Mouse (Mus musculus): ENCODE measurements around the gene Fry. TPM values are rescaled to one million over a fixed set of nuclear protein-coding genes. Genes with fewer than 3 reads are reported as not detected.

Fry gene
- polyA plus RNA-seq, 1 experiment from 2014 or later: 32.5 TPM

DNA sequence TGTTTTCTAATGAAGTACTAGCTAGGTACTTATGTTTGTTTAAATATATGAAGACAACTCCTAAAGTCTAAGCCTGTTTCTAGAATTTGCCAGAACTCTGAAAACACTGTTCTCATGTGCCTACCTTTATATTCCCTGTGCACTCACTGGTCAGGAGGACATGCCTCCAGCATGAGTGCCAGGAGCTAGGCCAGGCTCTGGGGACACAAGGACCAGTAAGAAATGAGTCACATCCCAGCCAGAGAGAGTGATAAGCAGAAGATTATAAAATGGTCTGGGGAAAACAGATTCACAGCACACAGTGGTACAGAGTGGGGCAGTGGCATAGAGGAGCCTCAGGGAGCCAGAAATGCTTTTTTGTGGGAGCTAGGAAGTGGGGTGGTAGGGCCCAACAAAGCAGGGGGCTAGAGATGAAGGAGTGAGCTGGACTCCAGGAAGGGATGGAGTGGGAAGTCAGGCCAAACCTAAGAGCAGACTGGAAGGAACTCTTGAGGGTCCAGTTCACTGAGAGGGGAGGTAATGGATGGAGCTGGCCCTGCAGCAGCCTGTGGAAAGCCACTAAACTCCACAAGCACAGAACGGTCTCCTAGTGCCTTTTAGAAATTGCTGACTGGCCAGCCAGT lies 62.7 kb downstream of the Fry start:
- no peak overlapping the region for H3K27ac ChIP-seq (ENCODE audit: low read depth, low read length)
- H3K27me3 ChIP-seq (ENCODE audit: control insufficient read depth, insufficient read depth, low read length): no peaks in the 10 kb centered on the region
- H3K9me3 ChIP-seq (replicated peaks; ENCODE audit: control insufficient read depth, low read length): 0 out of 2 replicates have a peak, but pooled peaks cover 4% of the 10 kb centered on the region
- no peak overlapping the region for H3K9ac ChIP-seq (ENCODE audit: low read depth, low read length)
- 79% methylated on average over 1 of the region's 1 CpGs for WGBS (ENCODE audit: insufficient replicate concordance)
- H3K4me3 ChIP-seq (ENCODE audit: low read depth, low read length): no peak overlapping the region
- H3K4me1 ChIP-seq (ENCODE audit: control insufficient read depth, insufficient read depth, low read length): no peaks in the 10 kb centered on the region
- no peak for ATAC-seq (replicated peaks; ENCODE audit: insufficient number of reproducible peaks, low FRiP score, low TSS enrichment)
- H3K36me3 ChIP-seq (ENCODE audit: control insufficient read depth, insufficient read depth, low read length): no peaks in the 10 kb centered on the region
- no peak overlapping the region for H3K4me2 ChIP-seq

DNA sequence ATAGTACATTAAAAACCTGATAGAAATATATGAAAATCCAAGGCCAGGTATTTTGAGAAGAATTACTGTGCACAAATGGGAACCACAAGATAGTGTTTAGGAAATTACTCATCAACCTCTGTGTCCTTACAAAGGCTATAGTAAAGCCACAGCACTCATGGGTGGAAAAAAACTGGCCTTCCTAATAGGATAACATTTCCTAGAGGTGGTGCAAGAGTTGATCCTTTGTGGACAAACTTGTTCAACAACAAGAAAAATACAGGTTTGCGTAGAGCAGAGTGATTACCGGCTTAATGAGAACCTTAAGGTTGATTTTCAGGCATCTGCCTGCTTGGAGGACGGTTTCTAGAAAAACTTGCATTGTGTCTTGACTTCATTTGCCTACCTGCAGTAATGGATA lies 66.5 kb downstream of the Fry start:
- ATAC-seq (replicated peaks; ENCODE audit: insufficient number of reproducible peaks, low FRiP score, low TSS enrichment): no peak
- 84% methylated on average over 3 of the region's 3 CpGs for WGBS (ENCODE audit: insufficient replicate concordance)
- Histone ChIP-seq H3K36me3 (ENCODE audit: control insufficient read depth, insufficient read depth, low read length) (no peaks in the 10 kb centered on the region), H3K27me3 (ENCODE audit: control insufficient read depth, insufficient read depth, low read length) (no peaks in the 10 kb centered on the region), H3K9me3 (replicated peaks; ENCODE audit: control insufficient read depth, low read length) (0 out of 2 replicates have a peak, but pooled peaks cover 4% of the 10 kb centered on the region), H3K4me1 (ENCODE audit: control insufficient read depth, insufficient read depth, low read length) (no peaks in the 10 kb centered on the region), H3K4me2 (no peak overlapping the region), H3K9ac (ENCODE audit: low read depth, low read length) (no peak overlapping the region), H3K4me3 (ENCODE audit: low read depth, low read length) (no peak overlapping the region), H3K27ac (ENCODE audit: low read depth, low read length) (no peak overlapping the region)

DNA sequence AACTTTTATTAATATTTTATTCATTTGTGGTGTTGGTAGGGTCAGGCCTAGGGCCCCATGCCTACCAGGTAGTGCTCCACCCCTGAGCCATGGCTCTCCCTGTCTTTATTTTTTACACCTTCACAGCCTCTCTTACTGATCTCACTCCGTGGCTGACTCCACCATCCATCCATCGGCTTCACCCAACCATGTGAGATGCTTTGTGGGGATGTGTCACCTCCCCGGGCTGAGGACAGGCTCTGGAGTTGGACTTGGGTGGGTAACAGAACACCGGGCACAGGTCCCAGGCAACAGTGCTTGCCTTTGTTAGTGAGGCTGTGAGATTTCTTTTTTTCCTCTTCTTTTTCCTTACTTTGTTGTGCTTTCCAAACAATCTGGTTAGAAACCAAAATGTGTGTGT lies 67.7 kb downstream of the Fry start:
- H3K9me3 ChIP-seq (replicated peaks; ENCODE audit: control insufficient read depth, low read length): peaks cover 12% of the 10 kb centered on the region
- H3K4me3 ChIP-seq (ENCODE audit: low read depth, low read length): no peak overlapping the region
- ATAC-seq (replicated peaks; ENCODE audit: insufficient number of reproducible peaks, low FRiP score, low TSS enrichment): no peak
- H3K36me3 ChIP-seq (ENCODE audit: control insufficient read depth, insufficient read depth, low read length): no peaks in the 10 kb centered on the region
- H3K27ac ChIP-seq (ENCODE audit: low read depth, low read length): no peak overlapping the region
- H3K4me1 ChIP-seq (ENCODE audit: control insufficient read depth, insufficient read depth, low read length): no peaks in the 10 kb centered on the region
- WGBS (ENCODE audit: insufficient replicate concordance): 84% methylated on average over 4 of the region's 4 CpGs
- H3K9ac ChIP-seq (ENCODE audit: low read depth, low read length): no peak overlapping the region
- H3K4me2 ChIP-seq: no peak overlapping the region
- H3K27me3 ChIP-seq (ENCODE audit: control insufficient read depth, insufficient read depth, low read length): no peaks in the 10 kb centered on the region

DNA sequence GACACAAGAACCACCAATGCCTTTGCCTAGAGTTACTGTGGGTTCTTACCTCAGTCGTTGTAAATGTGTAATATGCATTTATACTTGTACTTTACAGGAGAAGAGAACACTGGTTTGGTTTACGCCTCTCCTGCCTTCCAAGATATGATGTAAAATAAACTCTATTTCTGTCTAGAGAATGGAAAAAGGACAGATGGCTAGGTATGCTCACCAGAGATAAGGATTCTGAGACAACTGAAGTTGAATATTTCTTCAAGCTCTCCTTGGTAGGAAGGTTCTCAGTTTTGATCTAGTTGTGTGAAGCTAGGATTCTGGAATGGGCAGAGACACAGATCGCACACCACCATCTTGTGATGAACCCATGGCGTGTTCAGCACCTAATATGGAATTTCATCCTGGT lies 68.2 kb downstream of the Fry start:
- Histone ChIP-seq H3K9me3 (replicated peaks; ENCODE audit: control insufficient read depth, low read length) (peaks cover 12% of the 10 kb centered on the region), H3K4me2 (no peak overlapping the region), H3K9ac (ENCODE audit: low read depth, low read length) (no peak overlapping the region), H3K4me3 (ENCODE audit: low read depth, low read length) (no peak overlapping the region), H3K27ac (ENCODE audit: low read depth, low read length) (no peak overlapping the region), H3K4me1 (ENCODE audit: control insufficient read depth, insufficient read depth, low read length) (no peaks in the 10 kb centered on the region), H3K27me3 (ENCODE audit: control insufficient read depth, insufficient read depth, low read length) (no peaks in the 10 kb centered on the region), H3K36me3 (ENCODE audit: control insufficient read depth, insufficient read depth, low read length) (no peaks in the 10 kb centered on the region)
- 81% methylated on average over 4 of the region's 4 CpGs for WGBS (ENCODE audit: insufficient replicate concordance)
- ATAC-seq (replicated peaks; ENCODE audit: insufficient number of reproducible peaks, low FRiP score, low TSS enrichment): no peak

GRCm38 (mm10) chr5:150188031-150188430 lies 69.6 kb downstream of the Fry start:
- WGBS (ENCODE audit: insufficient replicate concordance): 76% methylated on average over 4 of the region's 4 CpGs

DNA sequence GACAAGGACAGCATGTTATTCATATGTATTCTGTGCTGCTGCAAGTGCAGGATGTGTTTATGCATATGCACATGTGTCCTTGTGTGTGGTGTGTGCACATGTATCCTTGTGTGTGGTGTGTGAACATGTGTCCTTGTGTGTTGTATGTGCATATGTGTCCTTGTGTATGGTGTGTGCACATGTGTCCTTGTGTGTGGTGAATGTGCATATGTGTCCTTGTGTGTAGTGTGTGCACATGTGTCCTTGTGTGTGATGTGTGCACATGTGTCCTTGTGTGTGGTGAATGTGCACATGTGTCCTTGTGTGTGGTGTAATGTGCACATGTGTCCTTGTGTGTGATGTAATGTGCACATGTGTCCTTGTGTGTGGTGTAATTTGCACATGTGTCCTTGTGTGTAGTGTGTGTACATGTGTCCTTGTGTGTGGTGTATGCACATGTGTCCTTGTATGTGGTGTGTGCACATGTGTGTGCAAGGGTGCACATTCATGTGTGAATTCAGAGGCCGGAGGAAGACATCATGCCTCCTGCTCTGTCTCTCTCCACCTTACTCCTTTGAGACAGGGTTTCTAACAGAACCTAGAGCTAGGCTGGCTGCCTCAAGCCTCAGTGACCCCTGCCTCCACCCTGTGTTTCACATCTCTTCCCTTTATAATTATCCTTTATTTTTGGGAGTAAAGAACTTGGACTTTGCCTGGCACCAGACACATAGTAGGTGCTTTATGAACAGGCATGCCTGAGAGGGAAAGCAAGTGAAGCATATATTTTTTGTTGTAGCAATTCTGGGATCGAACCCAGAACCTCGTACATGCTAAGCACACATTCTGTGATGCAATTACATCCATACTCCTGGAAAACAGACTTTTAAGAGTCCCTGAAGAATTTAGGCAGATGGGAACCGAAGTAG lies 72.3 kb downstream of the Fry start:
- ATAC-seq (replicated peaks; ENCODE audit: insufficient number of reproducible peaks, low FRiP score, low TSS enrichment): no peak
- no peaks in the 10 kb centered on the region for H3K27me3 ChIP-seq (ENCODE audit: control insufficient read depth, insufficient read depth, low read length)

More at GRCm38 (mm10) chr5:150188031-150188430, 69.6 kb downstream of the Fry start:
- no peak overlapping the region for H3K27ac ChIP-seq (ENCODE audit: low read depth, low read length)
- H3K4me3 ChIP-seq (ENCODE audit: low read depth, low read length): no peak overlapping the region
- ATAC-seq (replicated peaks; ENCODE audit: insufficient number of reproducible peaks, low FRiP score, low TSS enrichment): no peak
- no peaks in the 10 kb centered on the region for H3K4me1 ChIP-seq (ENCODE audit: control insufficient read depth, insufficient read depth, low read length)
- H3K4me2 ChIP-seq: no peak overlapping the region
- peaks cover 12% of the 10 kb centered on the region for H3K9me3 ChIP-seq (replicated peaks; ENCODE audit: control insufficient read depth, low read length)
- H3K9ac ChIP-seq (ENCODE audit: low read depth, low read length): no peak overlapping the region
- no peaks in the 10 kb centered on the region for H3K27me3 ChIP-seq (ENCODE audit: control insufficient read depth, insufficient read depth, low read length)
- H3K36me3 ChIP-seq (ENCODE audit: control insufficient read depth, insufficient read depth, low read length): no peaks in the 10 kb centered on the region

DNA sequence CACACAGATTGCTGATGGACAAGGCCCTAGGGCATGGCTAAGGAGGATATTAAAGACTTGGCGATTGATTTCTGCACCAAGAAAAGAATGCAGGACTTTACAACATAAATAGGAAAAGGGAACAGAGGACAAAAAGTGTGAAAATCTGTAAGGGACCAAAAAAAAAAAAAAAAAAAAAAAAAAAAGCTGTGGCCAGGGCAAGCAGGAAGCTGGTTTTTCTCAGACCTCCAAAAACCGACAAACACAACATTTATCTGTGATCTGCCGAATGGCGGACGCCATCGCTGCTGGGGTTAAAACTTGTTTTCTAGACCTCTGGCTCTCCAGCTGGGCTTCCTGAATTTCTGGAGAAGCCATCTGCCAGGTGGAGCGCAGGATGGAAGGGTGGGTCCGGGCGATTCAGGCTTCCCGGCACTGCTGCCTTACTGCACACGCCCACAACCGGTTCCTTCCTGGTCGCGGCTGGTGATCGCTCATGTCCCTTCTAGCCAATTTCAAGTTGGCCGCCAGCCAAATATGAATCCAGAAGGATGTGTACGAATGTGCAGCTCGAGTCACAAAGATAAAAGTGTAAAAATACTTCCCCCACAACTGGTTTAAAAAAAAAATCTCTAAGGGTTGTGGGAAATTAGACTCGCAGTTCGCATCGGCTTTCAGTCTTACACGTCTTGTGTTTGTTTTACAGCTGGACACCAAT lies 77.2 kb downstream of the Fry start:
- Histone ChIP-seq H3K27me3 (ENCODE audit: control insufficient read depth, insufficient read depth, low read length) (no peaks in the 10 kb centered on the region), H3K36me3 (ENCODE audit: control insufficient read depth, insufficient read depth, low read length) (no peaks in the 10 kb centered on the region), H3K9me3 (replicated peaks; ENCODE audit: control insufficient read depth, low read length) (peaks cover 2% of the 10 kb centered on the region), H3K4me3 (ENCODE audit: low read depth, low read length) (peak overlapping the region; percentile 50), H3K4me2 (peak overlapping the region; percentile 83), H3K27ac (ENCODE audit: low read depth, low read length) (peak overlapping the region; percentile 50), H3K4me1 (ENCODE audit: control insufficient read depth, insufficient read depth, low read length) (no peaks in the 10 kb centered on the region), H3K9ac (ENCODE audit: low read depth, low read length) (peak overlapping the region; percentile 67)
- ATAC-seq (replicated peaks; ENCODE audit: insufficient number of reproducible peaks, low FRiP score, low TSS enrichment): peak; percentile 69
- 5% methylated on average over 22 of the region's 22 CpGs for WGBS (ENCODE audit: insufficient replicate concordance)

More for the DNA sequence above, 72.3 kb downstream of the Fry start:
- no peaks in the 10 kb centered on the region for H3K4me1 ChIP-seq (ENCODE audit: control insufficient read depth, insufficient read depth, low read length)
- WGBS (ENCODE audit: insufficient replicate concordance): 80% methylated on average over 4 of the region's 4 CpGs
- no peak overlapping the region for H3K9ac ChIP-seq (ENCODE audit: low read depth, low read length)
- H3K4me2 ChIP-seq: no peak overlapping the region
- H3K9me3 ChIP-seq (replicated peaks; ENCODE audit: control insufficient read depth, low read length): peaks cover 9% of the 10 kb centered on the region
- H3K36me3 ChIP-seq (ENCODE audit: control insufficient read depth, insufficient read depth, low read length): no peaks in the 10 kb centered on the region
- no peak overlapping the region for H3K4me3 ChIP-seq (ENCODE audit: low read depth, low read length)
- H3K27ac ChIP-seq (ENCODE audit: low read depth, low read length): no peak overlapping the region

DNA sequence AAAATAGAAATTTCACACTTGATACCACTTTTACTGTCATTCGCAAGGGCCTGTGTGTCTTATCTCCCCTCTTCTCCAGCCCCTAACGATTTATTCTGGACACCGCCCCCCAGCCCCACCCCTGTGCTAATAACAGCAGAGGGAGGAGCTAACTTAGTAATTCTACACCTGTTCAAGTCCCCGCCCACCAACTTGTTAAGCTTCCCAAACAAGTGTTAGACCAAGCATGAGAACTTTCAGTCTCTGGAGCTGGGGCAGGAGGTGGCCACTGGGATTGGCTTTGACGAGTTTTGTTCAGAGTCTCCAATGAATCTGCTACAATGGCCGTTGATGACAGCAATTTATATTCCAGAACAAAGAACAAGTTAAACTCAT lies 77.8 kb downstream of the Fry start:
- H3K36me3 ChIP-seq (ENCODE audit: control insufficient read depth, insufficient read depth, low read length): no peaks in the 10 kb centered on the region
- WGBS (ENCODE audit: insufficient replicate concordance): 2% methylated on average over 6 of the region's 6 CpGs
- H3K4me3 ChIP-seq (ENCODE audit: low read depth, low read length): peak overlapping the region; percentile 50
- peak overlapping the region; percentile 83 for H3K4me2 ChIP-seq
- H3K9ac ChIP-seq (ENCODE audit: low read depth, low read length): peak overlapping the region; percentile 67
- no peaks in the 10 kb centered on the region for H3K4me1 ChIP-seq (ENCODE audit: control insufficient read depth, insufficient read depth, low read length)
- H3K9me3 ChIP-seq (replicated peaks; ENCODE audit: control insufficient read depth, low read length): no peaks in the 10 kb centered on the region
- H3K27me3 ChIP-seq (ENCODE audit: control insufficient read depth, insufficient read depth, low read length): no peaks in the 10 kb centered on the region
- peak; percentile 70 for ATAC-seq (replicated peaks; ENCODE audit: insufficient number of reproducible peaks, low FRiP score, low TSS enrichment)
- peak overlapping the region; percentile 50 for H3K27ac ChIP-seq (ENCODE audit: low read depth, low read length)
